Mouse (Mus musculus): ENCODE results near the gene Socs2.

- no peak for TF ChIP-seq CTCF (IDR thresholded peaks at IDR 0.05; ENCODE audit: low read depth)
- TF ChIP-seq EP300 (IDR thresholded peaks at IDR 0.05; ENCODE audit: low read depth) = no peak
Observed at GRCm38 (mm10) chr10:95464527-95464926, 47.5 kb upstream of the Socs2 start.
